Mouse (Mus musculus) urinary bladder, postnatal 36 days (tissue): ENCODE data around the gene Epor.
A peak's percentile ranks its signal among the peaks of the same experiment; 100 is the strongest.

Experiments used
- DNase-seq, 2 experiments: peaks; one replicate each; pipeline ENCODE4 v3.0.0; 2022; ENCODE audit warnings: low spot score in 2 of 2, mixed read lengths in 1 of 2

Epor gene

GRCm38 (mm10) chr9:21968883-21969282 is 5.6 kb upstream of the Epor start:
- DNase-seq, result no peak

DNA sequence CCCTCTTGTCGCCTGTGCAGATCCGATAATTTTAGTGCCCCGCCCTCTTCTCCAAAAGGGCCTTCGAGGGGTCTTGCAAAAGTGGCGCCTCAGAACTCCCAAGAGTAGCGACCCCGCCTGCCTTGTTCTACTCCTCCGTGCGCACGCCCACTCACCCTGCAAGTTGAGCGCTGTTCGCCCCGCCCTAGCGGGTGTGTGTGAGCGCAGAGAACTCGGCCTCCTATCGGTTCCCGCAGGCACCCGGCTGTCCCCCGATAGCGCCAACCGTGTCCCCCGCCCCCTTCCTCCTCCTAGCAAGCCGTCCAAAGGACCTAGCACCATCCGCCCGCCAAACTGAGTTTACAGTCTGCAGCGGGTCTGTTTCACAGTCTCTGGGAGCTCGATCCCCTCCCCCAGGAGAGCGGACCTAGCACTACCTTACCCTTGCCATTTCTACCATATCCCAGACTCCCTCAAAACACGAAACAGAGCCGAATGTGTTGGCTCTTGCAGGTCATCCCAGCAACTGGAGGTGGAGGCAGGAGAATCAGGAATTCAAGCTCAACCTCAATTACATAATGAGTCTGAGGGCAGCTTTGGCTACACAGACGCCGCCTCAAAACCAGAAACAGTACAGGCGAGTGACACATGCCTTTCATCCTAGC is 768 bp downstream of the Epor start:
- peak; percentile 23 to 69 for DNase-seq

GRCm38 (mm10) chr9:21962010-21962409 is 1.3 kb downstream of the Epor start:
- DNase-seq, result no peak

DNA sequence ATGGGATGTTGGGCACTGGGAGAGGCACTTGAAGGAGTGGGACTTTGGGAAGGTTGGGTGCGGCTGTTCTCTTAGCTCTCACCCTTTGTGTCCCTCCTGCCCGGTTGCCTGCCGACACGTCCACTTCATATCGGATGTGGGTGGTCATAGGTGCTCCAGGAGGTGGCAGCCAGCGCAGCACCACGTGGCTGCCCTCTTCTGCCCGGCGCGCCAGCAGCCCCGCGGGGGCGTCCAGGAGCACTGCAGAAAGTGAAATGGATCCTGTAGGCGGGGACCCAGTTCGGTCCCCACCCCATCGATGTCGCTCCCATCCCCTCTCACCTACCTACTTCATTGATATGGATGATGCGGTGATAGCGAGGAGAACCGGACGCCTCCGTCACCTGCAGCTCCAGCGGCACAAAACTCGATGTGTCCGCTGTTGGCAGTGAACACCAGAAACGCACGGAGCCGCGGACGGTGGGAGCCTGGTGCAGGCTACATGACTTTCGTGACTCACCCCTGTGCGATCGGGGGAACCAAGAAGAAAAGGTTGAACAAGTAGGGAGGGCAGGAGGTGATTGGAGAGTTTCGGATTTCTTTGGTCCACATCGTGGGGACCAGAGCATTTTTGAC is 1.8 kb downstream of the Epor start:
- DNase-seq, result no peak

GRCm38 (mm10) chr9:21960558-21961208 is 2.6 kb downstream of the Epor start:
- DNase-seq, result no peak

GRCm38 (mm10) chr9:21960135-21960534 is 3.2 kb downstream of the Epor start:
- DNase-seq, result no peak

GRCm38 (mm10) chr9:21959244-21959643 is 4.1 kb downstream of the Epor start:
- DNase-seq, result no peak

DNA sequence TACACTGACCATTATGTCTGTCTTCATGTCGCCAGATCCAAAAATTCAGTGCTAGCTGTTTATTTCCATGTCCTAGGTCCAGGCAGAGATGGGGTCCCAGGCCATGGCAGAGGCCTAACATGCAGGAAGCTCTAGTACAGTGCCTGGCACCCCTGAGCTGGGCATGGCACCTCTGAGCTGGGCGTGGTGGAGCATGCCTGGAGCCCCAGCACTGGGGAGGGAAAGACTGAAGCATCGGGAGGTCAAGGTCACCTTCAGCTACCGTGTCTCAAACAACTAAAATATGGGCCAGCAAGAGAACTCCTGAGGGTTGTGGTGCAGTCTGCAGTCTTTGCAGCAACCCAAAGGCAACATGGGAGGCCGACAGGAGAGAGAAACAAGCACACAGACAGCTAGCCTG is 4.9 kb downstream of the Epor start:
- no peak for DNase-seq

GRCm38 (mm10) chr9:21955570-21956281 is 7.6 kb downstream of the Epor start, which contains the start of gene Swsap1:
Gene Swsap1 (plus strand): TSS chr9:21955755.
- DNase-seq, result peak; percentile 98 to 99

GRCm38 (mm10) chr9:21955225-21955569 is 8.1 kb downstream of the Epor start:
- no peak for DNase-seq

DNA sequence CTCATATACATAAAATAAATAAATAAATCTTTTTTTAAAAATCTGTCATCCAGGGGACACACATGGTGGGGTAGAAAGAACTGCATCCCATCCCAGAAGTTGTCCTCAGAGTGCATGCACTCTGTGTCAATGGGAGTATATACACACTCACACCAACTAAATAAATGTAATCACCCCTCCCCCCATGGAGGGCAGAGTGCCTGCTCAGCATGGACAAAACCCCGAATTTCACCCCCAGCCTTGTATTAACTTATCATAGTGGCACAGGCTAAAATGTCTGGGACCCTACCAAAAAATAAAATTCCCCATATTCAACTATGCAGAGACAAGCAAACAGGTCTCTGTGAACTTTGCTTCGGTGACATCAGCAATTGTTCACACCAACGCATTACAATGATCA is 8.7 kb downstream of the Epor start:
- no peak for DNase-seq

GRCm38 (mm10) chr9:21953600-21953999 is 9.7 kb downstream of the Epor start:
- DNase-seq, result no peak

DNA sequence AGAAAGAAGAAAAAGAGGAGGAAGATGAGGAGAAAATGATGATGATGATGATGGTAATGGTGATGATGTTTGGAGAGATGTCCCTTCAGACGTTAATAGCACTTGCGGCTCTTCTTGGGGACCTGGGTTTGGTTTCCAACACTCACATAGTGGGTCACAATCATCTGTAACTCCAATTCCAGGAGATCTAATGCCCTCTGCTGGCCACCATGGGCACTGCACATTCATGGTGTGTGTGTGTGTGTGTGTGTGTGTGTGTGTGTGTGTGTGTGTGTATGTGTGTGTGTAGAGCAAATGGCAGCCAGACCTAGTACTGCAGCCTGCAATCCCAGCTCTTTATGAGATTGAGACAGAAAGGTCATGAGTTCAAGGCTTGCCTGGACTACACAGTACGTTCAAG is 11.3 kb downstream of the Epor start:
- DNase-seq, result no peak

- DNase-seq, result peak; percentile 67 to 69
Measured at GRCm38 (mm10) chr9:21950322-21950721, 13.0 kb downstream of the Epor start.

DNA sequence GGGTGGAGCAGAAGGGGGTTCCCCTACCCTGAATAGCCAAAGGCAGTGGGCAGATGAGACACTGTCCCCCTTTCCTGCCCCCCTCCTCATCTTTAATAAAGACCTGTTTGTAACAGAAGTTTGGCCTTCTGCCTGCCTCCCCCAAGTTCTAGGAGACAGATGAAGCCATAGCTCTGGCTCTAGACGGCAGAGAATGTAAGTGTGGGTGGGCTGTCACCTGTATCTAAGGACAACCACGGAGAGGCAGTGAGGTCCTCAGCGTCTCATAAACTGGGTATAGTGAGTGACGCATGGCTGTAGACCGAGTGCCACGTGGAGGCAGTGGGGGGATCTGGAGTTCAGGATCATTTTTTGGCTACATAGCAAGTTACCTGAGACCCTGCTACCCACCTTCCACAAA is 14.5 kb downstream of the Epor start:
- DNase-seq, result no peak

GRCm38 (mm10) chr9:21948146-21948545 is 15.2 kb downstream of the Epor start:
- no peak for DNase-seq

- DNase-seq, result no peak
Measured at GRCm38 (mm10) chr9:21947540-21948130, 15.7 kb downstream of the Epor start.

GRCm38 (mm10) chr9:21944267-21944666 is 19.0 kb downstream of the Epor start:
- DNase-seq, result no peak

DNA sequence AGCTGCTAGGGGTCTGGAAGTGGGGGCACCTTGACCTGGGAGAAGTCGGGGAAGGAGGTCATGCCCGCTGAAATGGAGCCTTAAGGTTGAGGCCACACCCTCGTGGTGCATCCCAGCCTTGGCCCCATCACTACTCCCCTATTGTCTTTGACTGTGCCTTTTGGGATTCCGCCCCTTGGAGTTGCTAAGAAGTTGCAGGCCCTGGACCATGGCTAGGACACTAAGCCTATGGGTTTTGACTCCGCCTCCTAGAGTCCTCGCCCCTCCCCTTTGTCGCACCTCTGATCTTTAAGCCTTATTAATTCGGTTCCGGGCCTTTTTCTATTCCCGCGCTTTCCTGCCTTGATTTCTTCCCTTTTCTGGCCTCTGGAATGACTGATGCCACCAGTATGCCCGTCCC is 19.7 kb downstream of the Epor start:
- no peak for DNase-seq

GRCm38 (mm10) chr9:21943046-21943445 is 20.3 kb downstream of the Epor start:
- no peak for DNase-seq

- DNase-seq, result no peak
Measured at GRCm38 (mm10) chr9:21938234-21938855, 25.0 kb downstream of the Epor start.

GRCm38 (mm10) chr9:21937711-21938175 is 25.6 kb downstream of the Epor start:
- DNase-seq, result no peak
